Comparison of ENCODE assay signal across 21 mouse cellular contexts in the genomic region with DNA sequence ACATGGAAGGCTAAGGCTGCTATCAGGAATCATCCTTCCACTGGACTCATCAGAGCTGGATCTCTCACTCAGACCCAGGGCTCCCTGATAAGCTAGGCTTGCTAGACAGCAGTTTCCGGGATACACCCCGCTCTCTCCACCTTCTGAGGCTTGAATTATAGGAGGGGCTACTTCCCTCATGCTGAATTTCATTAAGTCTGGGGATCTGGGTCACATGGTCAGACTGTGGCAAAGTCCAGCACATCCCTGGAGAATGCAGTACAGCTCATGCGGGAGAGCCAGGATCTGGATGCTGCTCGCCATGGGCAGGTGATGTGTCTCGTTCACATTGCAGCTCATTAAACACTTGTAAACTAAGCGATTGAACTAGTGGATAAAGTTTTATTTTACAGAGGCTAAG. TPM values are rescaled to one million over a fixed set of nuclear protein-coding genes. Genes with fewer than 3 reads are reported as not detected.
DNase-seq lines count a peak whose midpoint lies in the region; ATAC-seq lines count a peak whose summit lies in the region.
"Had no signal": no experiment of that assay in that cellular context is flagged by ENCODE, and none has a peak within 500 bp of the region (broad histone marks: within the 10 kb centered on the region; RNA-seq: fewer than 3 reads in every experiment).

No protein-coding gene starts in this region.

- ATAC-seq in midbrain, embryonic 11.5 days (ENCODE audit: low FRiP score), result peak; percentile 62; the same call in 1 of the 2 replicates
- peak; percentile 63 for ATAC-seq in intestine, embryonic 16.5 days
- ATAC-seq in activated CD4-positive, CD25-positive, alpha-beta regulatory T cell, adult 4 months, result no peak
- ATAC-seq: midbrain, embryonic 13.5 days had no signal

- H3K4me2 ChIP-seq in midbrain, embryonic 11.5 days, result no peak overlapping the region
- H3K4me2 ChIP-seq in intestine, embryonic 16.5 days (ENCODE audit: low read depth, low read length), result no peak overlapping the region
- H3K4me2 ChIP-seq: hindbrain, embryonic 15.5 days; midbrain, embryonic 13.5 days; neural tube, embryonic 12.5 days had no signal

- no peak overlapping the region for H3K4me3 ChIP-seq in midbrain, embryonic 11.5 days (ENCODE audit: low read depth, low read length)
- no peak overlapping the region for H3K4me3 ChIP-seq in midbrain, embryonic 10.5 days
- H3K4me3 ChIP-seq in intestine, embryonic 16.5 days (ENCODE audit: low read length), result no peak overlapping the region
- H3K4me3 ChIP-seq: heart, adult 2 months; hindbrain, embryonic 15.5 days; midbrain, embryonic 13.5 days; neural tube, embryonic 12.5 days had no signal

- no peak overlapping the region for H3K9ac ChIP-seq in midbrain, embryonic 11.5 days (ENCODE audit: low read length)
- no peak overlapping the region for H3K9ac ChIP-seq in intestine, embryonic 16.5 days (ENCODE audit: low read depth, low read length)
- H3K9ac ChIP-seq: hindbrain, embryonic 15.5 days; liver, embryonic 14.5 days; midbrain, embryonic 13.5 days; neural tube, embryonic 12.5 days had no signal

- H3K9me3 ChIP-seq in midbrain, embryonic 11.5 days (ENCODE audit: control insufficient read depth, low read length), result no peaks in the 10 kb centered on the region
- no peaks in the 10 kb centered on the region; the same call in 1 of the 2 replicates for H3K9me3 ChIP-seq in midbrain, embryonic 10.5 days (replicated peaks)
- H3K9me3 ChIP-seq in intestine, embryonic 16.5 days (ENCODE audit: control insufficient read depth, low read length), result no peaks in the 10 kb centered on the region
- H3K9me3 ChIP-seq: hindbrain, embryonic 15.5 days; midbrain, embryonic 13.5 days; neural tube, embryonic 12.5 days had no signal

- no peak overlapping the region for H3K27ac ChIP-seq in midbrain, embryonic 11.5 days (ENCODE audit: low read depth, low read length)
- H3K27ac ChIP-seq in midbrain, embryonic 10.5 days (replicated peaks), result no peak overlapping the region
- H3K27ac ChIP-seq in intestine, embryonic 16.5 days (ENCODE audit: low read length), result no peak overlapping the region; the same call in 1 of the 2 replicates
- H3K27ac ChIP-seq: heart, adult 2 months; hindbrain, embryonic 15.5 days; liver, embryonic 14.5 days; midbrain, embryonic 13.5 days; neural tube, embryonic 12.5 days had no signal

- H3K36me3 ChIP-seq in midbrain, embryonic 11.5 days (ENCODE audit: control insufficient read depth, insufficient read depth, low read length), result peaks cover 6% of the 10 kb centered on the region; the same call in 1 of the 2 replicates
- H3K36me3 ChIP-seq in midbrain, embryonic 10.5 days, result peaks cover 15% of the 10 kb centered on the region
- peaks cover 6% of the 10 kb centered on the region; the same call in 1 of the 2 replicates for H3K36me3 ChIP-seq in intestine, embryonic 16.5 days (ENCODE audit: control insufficient read depth, insufficient read depth, low read length)

- DNase-seq in midbrain, embryonic 11.5 days (ENCODE audit: low spot score, missing footprints), result no peak
- no peak for DNase-seq in midbrain, embryonic 10.5 days (ENCODE audit: low spot score)
- DNase-seq in kidney, postnatal 14 days, result peak; percentile 66
- DNase-seq in cerebellum, adult 11-12 months, result no peak
- no peak for DNase-seq in gastrocnemius, adult 8-10 months (ENCODE audit: low spot score in 2 of 2)
- DNase-seq in adrenal gland, postnatal 36 days, result no peak
- DNase-seq: adrenal gland, postnatal 25 days; cerebellum, adult 8-10 months; embryo, embryonic 11 days; heart, adult 2 months; heart, postnatal 10 days; left cerebral cortex, postnatal 4 days; lung, postnatal 14 days; right cerebral cortex, postnatal 25 days; thymus, postnatal 4 days had no signal

- WGBS in midbrain, embryonic 11.5 days, result 71% methylated on average over 6 of the region's 6 CpGs
- 78% methylated on average over 6 of the region's 6 CpGs for WGBS in midbrain, embryonic 10.5 days
- 61% methylated on average over 6 of the region's 6 CpGs for WGBS in intestine, embryonic 16.5 days

- H3K27me3 ChIP-seq in midbrain, embryonic 11.5 days (ENCODE audit: control insufficient read depth, insufficient read depth, low read length), result peaks cover 24% of the 10 kb centered on the region
- H3K27me3 ChIP-seq in midbrain, embryonic 10.5 days (ENCODE audit: low read depth, poor library complexity, severe bottlenecking), result peaks cover 31% of the 10 kb centered on the region
- no peaks in the 10 kb centered on the region; the same call in 1 of the 2 replicates for H3K27me3 ChIP-seq in intestine, embryonic 16.5 days (replicated peaks; ENCODE audit: control insufficient read depth, insufficient read depth, low read length)

- peaks cover 9% of the 10 kb centered on the region for H3K4me1 ChIP-seq in midbrain, embryonic 11.5 days (ENCODE audit: control insufficient read depth, insufficient read depth, low read length)
- peaks cover 29% of the 10 kb centered on the region for H3K4me1 ChIP-seq in midbrain, embryonic 10.5 days
- peaks cover 15% of the 10 kb centered on the region for H3K4me1 ChIP-seq in intestine, embryonic 16.5 days (ENCODE audit: control insufficient read depth, insufficient read depth, low read length)

RNA-seq across cellular contexts. Expression of a gene that starts 3.5 kb away (rescaled TPM):
- polyA plus RNA-seq in midbrain, embryonic 11.5 days (2014; fragmentation: Nextera tagmentation; extraction: Ambion mirVana), result 0.23 and 0.25 TPM in 2 replicates
- polyA plus RNA-seq in midbrain, embryonic 10.5 days (2016; fragmentation: Nextera tagmentation; extraction: Ambion mirVana), result 0.63 and 0.67 TPM in 2 replicates
- polyA plus RNA-seq in intestine, embryonic 16.5 days (2015; fragmentation: Nextera tagmentation; extraction: Ambion mirVana), result 11.9 and 15.2 TPM in 2 replicates
- not detected for polyA plus RNA-seq in activated CD4-positive, CD25-positive, alpha-beta regulatory T cell, adult 4 months (2017; shearing (Covaris generic))
- total RNA-seq in gastrocnemius, adult 8-10 months (2022), result 1 to 10 TPM; 1.5 to 4.4 (median 3.1) TPM
- total RNA-seq in adrenal gland, postnatal 36 days (2021), result 1 to 10 TPM; 2.3 to 3.1 TPM

RNA-seq across cellular contexts. Expression of a gene that starts 37.7 kb away (rescaled TPM):
- 16.1 and 18.4 TPM in 2 replicates for polyA plus RNA-seq in midbrain, embryonic 11.5 days (2014; fragmentation: Nextera tagmentation; extraction: Ambion mirVana)
- polyA plus RNA-seq in midbrain, embryonic 10.5 days (2016; fragmentation: Nextera tagmentation; extraction: Ambion mirVana), result 30.6 and 31.8 TPM in 2 replicates
- polyA plus RNA-seq in intestine, embryonic 16.5 days (2015; fragmentation: Nextera tagmentation; extraction: Ambion mirVana), result 15.7 and 16.7 TPM in 2 replicates
- 10 to 100 TPM; 12.1 to 22.5 TPM for polyA plus RNA-seq in activated CD4-positive, CD25-positive, alpha-beta regulatory T cell, adult 4 months (2017; shearing (Covaris generic))
- 1 to 10 TPM; 5.0 to 9.5 (median 6.5) TPM for total RNA-seq in gastrocnemius, adult 8-10 months (2022)
- 10 to 100 TPM; 20.5 to 24.8 TPM for total RNA-seq in adrenal gland, postnatal 36 days (2021)

RNA-seq across cellular contexts. Expression of a gene that starts 37.9 kb away (rescaled TPM):
- polyA plus RNA-seq in midbrain, embryonic 11.5 days (2014; fragmentation: Nextera tagmentation; extraction: Ambion mirVana), result 58.3 and 61.5 TPM in 2 replicates
- polyA plus RNA-seq in midbrain, embryonic 10.5 days (2016; fragmentation: Nextera tagmentation; extraction: Ambion mirVana), result 51.9 and 52.1 TPM in 2 replicates
- polyA plus RNA-seq in intestine, embryonic 16.5 days (2015; fragmentation: Nextera tagmentation; extraction: Ambion mirVana), result 27.3 and 29.2 TPM in 2 replicates
- 10 to 100 TPM; 36.0 to 53.3 TPM for polyA plus RNA-seq in activated CD4-positive, CD25-positive, alpha-beta regulatory T cell, adult 4 months (2017; shearing (Covaris generic))
- 10 to 100 TPM in 2 of 4 experiments, 1 to 10 TPM in 2; 7.7 to 15.7 (median 9.7) TPM for total RNA-seq in gastrocnemius, adult 8-10 months (2022)
- total RNA-seq in adrenal gland, postnatal 36 days (2021), result 10 to 100 TPM; 40.8 to 42.5 TPM

RNA-seq across cellular contexts. Expression of a gene that starts 41.5 kb away (rescaled TPM):
- 82.5 and 93.4 TPM in 2 replicates for polyA plus RNA-seq in midbrain, embryonic 11.5 days (2014; fragmentation: Nextera tagmentation; extraction: Ambion mirVana)
- polyA plus RNA-seq in midbrain, embryonic 10.5 days (2016; fragmentation: Nextera tagmentation; extraction: Ambion mirVana), result 161 and 210 TPM in 2 replicates
- polyA plus RNA-seq in intestine, embryonic 16.5 days (2015; fragmentation: Nextera tagmentation; extraction: Ambion mirVana), result 360 and 389 TPM in 2 replicates
- 10 to 100 TPM; 23.0 to 25.3 TPM for polyA plus RNA-seq in activated CD4-positive, CD25-positive, alpha-beta regulatory T cell, adult 4 months (2017; shearing (Covaris generic))
- total RNA-seq in gastrocnemius, adult 8-10 months (2022), result 1 to 10 TPM; 1.6 to 3.1 (median 2.7) TPM
- 10 to 100 TPM; 40.7 to 50.3 TPM for total RNA-seq in adrenal gland, postnatal 36 days (2021)

RNA-seq across cellular contexts. Expression of a gene that starts 56.7 kb away (rescaled TPM):
- polyA plus RNA-seq in midbrain, embryonic 11.5 days (2014; fragmentation: Nextera tagmentation; extraction: Ambion mirVana), result 1,982 and 2,171 TPM in 2 replicates
- polyA plus RNA-seq in midbrain, embryonic 10.5 days (2016; fragmentation: Nextera tagmentation; extraction: Ambion mirVana), result 1,512 and 1,693 TPM in 2 replicates
- 1,239 and 1,387 TPM in 2 replicates for polyA plus RNA-seq in intestine, embryonic 16.5 days (2015; fragmentation: Nextera tagmentation; extraction: Ambion mirVana)
- polyA plus RNA-seq in activated CD4-positive, CD25-positive, alpha-beta regulatory T cell, adult 4 months (2017; shearing (Covaris generic)), result 1,000 to 10,000 TPM; 1,520 to 1,873 TPM
- total RNA-seq in gastrocnemius, adult 8-10 months (2022), result 10 to 100 TPM; 45.7 to 88.7 (median 59.5) TPM
- total RNA-seq in adrenal gland, postnatal 36 days (2021), result 100 to 1,000 TPM; 347 to 353 TPM
